Mouse (Mus musculus) left cerebral cortex, adult 2 months (tissue): ENCODE results near the gene Akap5. TPM values are rescaled to one million over a fixed set of nuclear protein-coding genes. Genes with fewer than 3 reads are reported as not detected.

Source experiments
- DNase-seq, 2 experiments: peaks; one replicate each; pipeline ENCODE4 v3.0.0; 2021 to 2022; ENCODE audit warnings: low spot score in 2 of 2, mixed read lengths in 1 of 2; ENCODE audit errors: extremely low spot score in 1 of 2
- H3K27ac ChIP-seq: fragments of 200-600 bp; 2 replicates; pipeline ENCODE4 v1.8.1; 2022
- H3K4me3 ChIP-seq: fragments of 200-600 bp; 2 replicates; pipeline ENCODE4 v1.8.1; 2022
- CTCF ChIP-seq: fragments of 200-600 bp; IDR thresholded peaks from 2 replicates; pipeline ENCODE4 v1.8.1; 2022; ENCODE audit warnings: antibody characterized with exemption, mild to moderate bottlenecking, moderate library complexity
- intact Hi-C: fragments of 180-260 bp; cut with DNase I; formaldehyde crosslinking; loops from one replicate; pipeline ENCODE4 v1.15.1; 2025
- total RNA-seq, 2 experiments: library from RNA; stranded (reverse); gene quantifications; 2 replicates each; pipeline ENCODE4 v1.2.3; 2021

Gene Akap5
- total RNA-seq, 2 experiments from 2014 or later, result 85.4 to 93.5 TPM

DNA sequence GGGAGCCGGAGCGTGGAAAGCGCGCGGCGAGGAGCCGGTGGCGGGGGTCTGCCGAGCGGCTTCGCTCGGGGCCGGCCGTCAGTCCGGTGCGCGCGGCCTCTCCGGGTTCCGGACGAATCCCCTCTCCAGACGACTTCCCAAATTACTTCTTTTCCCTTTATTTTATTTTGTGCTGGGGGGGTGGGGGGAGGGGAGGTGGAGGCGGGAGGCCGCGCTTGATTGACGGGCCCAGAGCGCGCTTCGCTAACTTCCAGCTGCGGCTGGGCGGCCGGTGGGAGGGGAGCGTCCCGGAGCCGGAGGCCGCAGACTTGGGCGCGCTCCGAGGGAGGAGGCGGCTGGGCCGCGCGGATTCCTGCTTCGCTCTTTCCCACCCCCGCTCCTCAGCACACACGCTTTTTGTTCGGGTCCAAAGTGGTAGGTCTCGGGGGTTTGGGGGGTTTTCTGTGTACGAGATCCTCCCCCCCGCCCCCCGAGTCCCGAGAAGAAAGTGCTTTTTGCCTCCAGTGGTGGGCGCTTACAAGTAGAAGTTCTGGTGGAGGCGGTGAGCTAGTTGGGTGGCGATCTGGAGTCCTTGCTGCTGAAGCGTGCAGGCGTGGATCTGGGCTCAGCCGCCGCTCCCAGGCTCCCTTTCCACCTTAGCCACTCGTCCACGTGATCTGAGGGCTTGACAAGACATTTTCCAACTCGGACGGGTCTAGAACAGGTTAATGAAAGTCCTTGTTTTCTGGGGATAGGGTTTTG, 46.3 kb downstream of the Akap5 start:
- TF ChIP-seq CTCF, result no peak; the same call in 1 of the 2 replicates
- peak overlapping the region; percentile 95 for H3K4me3 ChIP-seq
- DNase-seq, result peak; percentile 58 to 68
- peak overlapping the region; percentile 98 for H3K27ac ChIP-seq
- intact Hi-C loops, result loop anchor here (1.0 to 5.0 kb wide), 5 partner anchors 33 to 591 kb away; partner anchors contain the start of genes Hspa2 and Max

DNA sequence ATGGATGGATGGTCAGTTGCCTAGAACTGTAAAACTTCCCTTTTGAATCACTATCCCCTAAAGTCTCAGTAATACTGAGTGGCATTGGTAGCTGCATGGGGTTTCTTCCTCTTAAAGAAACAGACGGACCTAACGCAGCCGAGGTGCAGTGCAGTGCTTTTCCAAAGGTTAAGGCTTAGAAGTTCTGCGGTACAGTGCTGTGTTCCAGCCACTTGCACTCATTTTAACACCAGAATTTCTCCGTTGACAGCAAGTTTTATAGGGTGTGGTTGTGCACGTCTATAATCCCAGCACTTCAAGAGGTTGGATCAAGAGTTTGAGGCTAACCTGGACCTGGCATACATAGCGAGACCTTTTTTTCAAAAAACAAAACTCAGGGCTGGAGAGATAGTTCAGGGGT, 47.4 kb downstream of the Akap5 start:
- TF ChIP-seq CTCF, result no peak

DNA sequence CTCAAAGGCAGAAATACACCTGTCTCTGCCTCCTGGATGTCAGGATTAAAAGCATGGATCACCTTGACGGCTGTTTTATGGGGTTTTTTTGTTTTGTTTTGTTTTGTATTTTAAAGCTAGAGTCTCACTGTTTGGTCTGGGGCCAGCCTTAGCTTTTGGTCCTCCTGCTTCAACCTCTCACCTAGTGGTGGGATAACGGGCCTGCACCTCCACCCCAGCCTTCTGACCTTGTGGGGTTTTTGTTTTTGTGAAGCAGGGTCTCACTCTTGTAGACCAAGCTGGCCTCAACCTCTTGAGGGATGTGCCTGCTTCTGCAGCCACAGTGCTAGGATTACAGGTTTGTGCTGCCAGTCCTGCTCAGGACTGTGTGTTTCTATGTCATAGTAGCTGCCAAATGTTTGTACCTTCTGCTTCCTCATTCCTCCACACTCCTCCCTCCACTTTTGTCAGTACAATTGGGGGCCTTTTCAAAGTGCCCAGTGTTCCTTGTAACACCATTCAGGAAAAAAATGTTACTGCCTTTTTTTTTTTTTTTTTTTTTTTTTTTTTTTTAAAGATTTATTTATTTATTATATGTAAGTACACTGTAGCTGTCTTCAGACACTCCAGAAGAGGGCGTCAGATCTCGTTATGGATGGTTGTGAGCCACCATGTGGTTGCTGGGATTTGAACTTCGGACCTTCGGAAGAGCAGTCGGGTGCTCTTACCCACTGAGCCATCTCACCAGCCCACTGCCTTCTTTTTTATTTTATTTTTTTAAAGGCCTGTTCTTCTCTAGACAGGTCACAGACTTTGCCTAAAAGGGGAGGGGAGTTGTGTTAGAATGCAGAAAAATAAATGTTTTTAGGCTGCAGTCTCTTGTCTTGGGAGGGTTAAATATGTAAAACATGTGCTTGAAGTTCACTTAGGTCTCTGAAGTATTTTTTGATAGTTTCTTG, 48.5 kb downstream of the Akap5 start:
- DNase-seq, result no peak
- Histone ChIP-seq H3K27ac (no peak overlapping the region), H3K4me3 (no peak overlapping the region)
- TF ChIP-seq CTCF, result no peak; the same call in 1 of the 2 replicates
- intact Hi-C loops, result loop anchor here (5.0 kb wide), 1 partner anchor 589 kb away; the partner anchor contains the start of gene Max

More for the DNA sequence above, 47.4 kb downstream of the Akap5 start:
- DNase-seq, result no peak
- Histone ChIP-seq H3K4me3 (peak overlapping the region; percentile 95), H3K27ac (no peak overlapping the region)
- intact Hi-C loops, result loop anchor here (5.0 kb wide), 1 partner anchor 590 kb away; the partner anchor contains the start of gene Max

DNA sequence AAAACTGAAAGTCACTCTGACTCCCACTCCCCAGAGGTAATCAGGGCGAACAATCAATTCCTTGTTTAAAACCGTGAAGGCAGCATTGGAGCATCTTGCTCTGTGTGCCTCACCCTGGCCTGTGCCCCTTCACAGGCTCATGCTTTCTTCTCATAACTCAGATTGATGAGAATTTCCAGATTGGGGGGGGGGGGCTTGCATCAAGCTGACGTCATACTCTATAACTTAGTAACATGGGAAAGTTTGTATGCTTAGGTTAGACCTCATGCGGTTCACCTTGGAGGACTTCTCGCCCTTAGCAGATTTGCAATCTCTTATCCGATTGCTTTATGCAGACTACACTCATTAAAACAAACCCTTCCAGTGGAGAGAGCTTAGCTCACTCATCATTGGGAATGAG, 49.3 kb downstream of the Akap5 start:
- no peak for TF ChIP-seq CTCF
- no peak for DNase-seq
- Histone ChIP-seq H3K27ac (no peak overlapping the region), H3K4me3 (no peak overlapping the region)
- intact Hi-C loops, result loop anchor here (5.0 kb wide), 1 partner anchor 588 kb away; the partner anchor contains the start of gene Max

DNA sequence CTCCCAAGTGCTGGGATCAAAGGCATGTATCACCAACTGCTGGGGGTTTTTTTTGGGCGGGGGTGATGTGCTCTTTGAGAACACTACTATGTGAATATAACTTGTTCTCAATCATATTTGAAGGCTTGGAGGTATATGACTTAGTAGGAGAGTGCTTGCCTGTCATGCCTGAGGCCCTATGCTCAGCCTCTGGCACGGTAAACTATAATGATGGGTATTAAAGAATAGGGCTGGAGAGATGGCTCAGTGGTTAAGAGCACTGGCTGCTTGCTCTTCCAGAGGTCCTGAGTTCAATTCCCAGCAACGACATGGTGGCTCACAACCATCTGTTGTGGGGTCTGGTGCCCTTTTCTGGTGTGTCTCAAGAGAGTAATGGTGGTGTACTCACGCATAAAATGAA, 50.2 kb downstream of the Akap5 start:
- H3K4me3 ChIP-seq, result no peak overlapping the region
- intact Hi-C loops, result loop anchor here (5.0 kb wide), 1 partner anchor 587 kb away; the partner anchor contains the start of gene Max
- no peak for TF ChIP-seq CTCF
- no peak overlapping the region for H3K27ac ChIP-seq
- no peak for DNase-seq

DNA sequence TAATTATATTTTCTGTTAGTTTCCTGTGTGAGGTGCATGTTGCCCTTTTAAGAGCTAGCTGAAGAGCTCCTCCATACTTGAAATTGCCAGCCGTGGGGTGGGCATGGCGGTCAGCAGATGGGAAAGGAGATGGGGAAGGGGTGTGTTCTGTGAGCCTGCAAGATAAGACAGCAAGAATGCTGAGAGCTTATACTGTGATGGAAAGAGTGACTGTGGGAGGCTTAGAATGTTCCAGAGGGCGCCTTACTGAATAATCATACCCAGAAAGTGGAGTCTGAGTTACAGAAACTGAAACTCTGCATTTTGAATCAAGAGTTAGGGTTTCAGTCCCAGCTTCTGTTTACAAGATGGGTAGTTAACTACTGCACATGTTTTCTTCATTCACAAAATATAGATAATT, 50.8 kb downstream of the Akap5 start:
- no peak overlapping the region for H3K27ac ChIP-seq
- no peak for DNase-seq
- TF ChIP-seq CTCF, result no peak
- intact Hi-C loops, result no loop called here
- no peak overlapping the region for H3K4me3 ChIP-seq

DNA sequence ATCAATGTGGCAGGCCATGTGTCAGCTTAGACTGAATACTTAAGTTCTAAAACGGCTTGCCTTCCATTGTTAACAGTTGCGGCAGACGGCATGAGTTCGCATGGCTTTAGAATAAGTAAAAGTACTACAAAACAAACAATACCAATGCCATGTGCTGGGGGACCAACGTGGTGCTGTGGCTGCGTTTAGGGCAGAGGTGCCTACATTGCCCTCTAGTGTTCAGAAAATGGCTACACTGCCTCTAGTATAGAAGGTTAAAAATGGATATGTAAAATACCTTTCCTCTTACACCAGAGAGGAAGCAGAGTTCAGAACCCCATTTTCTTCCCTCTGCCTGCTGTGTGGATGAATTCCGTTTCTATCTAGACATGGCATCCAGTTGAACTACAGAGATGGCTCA, 52.0 kb downstream of the Akap5 start:
- Histone ChIP-seq H3K4me3 (no peak overlapping the region), H3K27ac (no peak overlapping the region)
- intact Hi-C loops, result no loop called here
- DNase-seq, result no peak
- TF ChIP-seq CTCF, result peak; percentile 69

DNA sequence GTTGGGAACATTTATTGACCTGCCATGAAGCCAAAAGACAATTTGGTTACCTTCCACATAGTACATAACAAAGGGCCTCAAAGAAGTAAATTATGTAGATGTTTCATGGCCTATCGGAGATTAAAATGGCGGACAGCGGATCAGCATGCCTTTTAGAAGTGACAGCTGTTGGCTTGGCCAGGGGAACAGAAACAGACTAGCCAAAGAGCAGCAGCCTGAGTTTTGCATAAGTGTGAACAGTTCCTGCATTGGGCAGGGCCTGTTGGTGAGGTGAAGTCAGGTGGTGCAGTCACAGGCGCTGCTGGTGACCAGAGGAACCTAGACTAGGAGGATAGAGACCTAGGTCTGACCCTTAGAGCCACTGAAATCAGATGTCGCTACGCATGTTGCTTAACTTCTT, 52.4 kb downstream of the Akap5 start:
- DNase-seq, result no peak
- Histone ChIP-seq H3K27ac (no peak overlapping the region), H3K4me3 (no peak overlapping the region)
- intact Hi-C loops, result no loop called here
- no peak for TF ChIP-seq CTCF

DNA sequence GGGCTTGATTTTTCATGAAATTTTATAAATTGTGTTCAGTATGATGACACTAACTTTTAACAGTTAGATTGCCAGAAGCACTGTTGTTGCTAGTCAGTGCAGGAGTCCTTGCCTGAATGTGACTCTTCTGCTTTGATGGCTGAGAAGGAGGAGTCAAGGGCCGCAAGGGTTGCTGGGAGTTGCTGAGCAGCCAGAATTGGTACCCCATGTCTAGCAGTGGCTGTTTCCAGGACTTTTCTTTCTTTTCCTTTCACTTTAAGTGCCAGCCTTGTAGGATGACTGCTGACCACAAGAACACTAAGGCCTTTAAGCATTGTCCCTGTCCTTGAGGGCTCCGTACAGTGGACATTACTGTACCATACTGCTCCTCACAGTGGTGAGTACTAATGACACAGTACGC, 53.0 kb downstream of the Akap5 start:
- no peak overlapping the region for H3K27ac ChIP-seq
- no peak for DNase-seq
- TF ChIP-seq CTCF, result no peak
- no peak overlapping the region for H3K4me3 ChIP-seq
- intact Hi-C loops, result no loop called here

DNA sequence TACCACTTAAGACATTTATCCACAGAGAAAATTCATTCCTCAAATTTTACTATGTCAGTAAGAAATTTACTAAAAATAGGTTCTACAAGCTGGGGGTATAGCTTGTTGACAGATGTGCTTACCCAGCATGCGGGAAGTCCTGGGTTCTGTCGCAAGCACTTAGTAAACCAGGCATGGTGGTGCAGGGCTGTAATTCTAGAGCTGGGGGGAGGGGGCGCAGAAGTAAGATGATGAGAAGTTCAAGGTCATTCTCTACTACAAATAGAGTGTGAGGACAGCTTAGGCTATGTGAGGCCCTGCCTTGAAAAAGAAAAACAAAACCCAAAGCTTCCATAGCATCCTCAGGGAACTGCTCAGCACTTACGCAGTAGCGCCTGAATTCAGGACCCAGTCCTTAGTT, 53.9 kb downstream of the Akap5 start:
- Histone ChIP-seq H3K4me3 (no peak overlapping the region), H3K27ac (no peak overlapping the region)
- DNase-seq, result no peak
- intact Hi-C loops, result no loop called here
- TF ChIP-seq CTCF, result no peak

DNA sequence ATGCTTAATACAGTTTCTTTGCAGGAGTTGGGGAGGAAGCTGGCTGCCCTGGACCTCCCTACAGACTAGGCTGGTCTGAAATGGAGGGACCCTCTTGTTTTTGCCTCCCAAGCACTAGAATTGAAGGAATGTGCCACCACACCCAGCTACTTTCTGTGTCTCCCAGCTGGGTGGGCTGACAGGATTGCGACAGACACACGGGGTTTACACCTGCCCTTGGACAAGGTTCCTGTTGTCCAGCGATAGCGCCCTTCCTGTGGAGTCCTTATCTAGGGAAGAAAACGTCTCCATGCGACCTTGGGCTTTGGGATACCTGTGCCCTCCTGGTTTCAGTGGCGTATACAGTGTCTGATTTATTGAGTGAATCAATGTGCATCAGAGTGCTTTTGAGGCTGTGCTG, 55.5 kb downstream of the Akap5 start:
- H3K27ac ChIP-seq, result no peak overlapping the region
- H3K4me3 ChIP-seq, result no peak overlapping the region
- TF ChIP-seq CTCF, result no peak
- no peak for DNase-seq
- intact Hi-C loops, result no loop called here

Other genes with a start within 250 kb of the Akap5 start
- under 1 TPM; 0.34 to 0.68 TPM for gene Esr2, start 147.6 kb upstream of the Akap5 start, total RNA-seq
- not detected for gene Tex21, start 78.1 kb upstream of the Akap5 start, total RNA-seq
- 10 to 100 TPM; 40.0 to 40.3 TPM for gene Mthfd1, start 69.6 kb upstream of the Akap5 start, total RNA-seq
- gene Zbtb25, start 44.7 kb downstream of the Akap5 start, total RNA-seq, result 10 to 100 TPM; 17.6 to 19.9 TPM
- gene Zbtb1, start 45.4 kb downstream of the Akap5 start, total RNA-seq, result 1 to 10 TPM; 6.8 to 7.1 TPM
- gene Hspa2, start 79.3 kb downstream of the Akap5 start, total RNA-seq, result 10 to 100 TPM; 64.9 to 66.4 TPM
- 1 to 10 TPM; 1.1 to 1.4 TPM for gene Ppp1r36, start 92.6 kb downstream of the Akap5 start, total RNA-seq
- 10 to 100 TPM; 15.0 to 15.2 TPM for gene Plekhg3, start 206.0 kb downstream of the Akap5 start, total RNA-seq